Mouse (Mus musculus) lung, postnatal 0 days (tissue): Measurements from ENCODE around the gene Fap.

Source experiments
- CTCF ChIP-seq: IDR thresholded peaks from 2 replicates; pipeline ENCODE4 v1.5.1; 2016; ENCODE audit warnings: antibody characterized with exemption, mild to moderate bottlenecking
- EP300 ChIP-seq: IDR thresholded peaks from 2 replicates; pipeline ENCODE4 v1.6.1; 2016; ENCODE audit warnings: antibody characterized with exemption, mild to moderate bottlenecking, control low read depth

GRCm38 (mm10) chr2:62603530-62603929, 29.7 kb upstream of the Fap start:
- TF ChIP-seq EP300 (no peak), CTCF (no peak)
